Mouse (Mus musculus): ENCODE measurements at regions not wholly inside any gene's neighbourhood (a gene's known extent, or its start where the extent isn't known, plus 50 kb on each side); places are given as distances from the start of the nearest gene placed in this dataset.
A peak's percentile ranks its signal among the peaks of the same experiment; 100 is the strongest.

DNA sequence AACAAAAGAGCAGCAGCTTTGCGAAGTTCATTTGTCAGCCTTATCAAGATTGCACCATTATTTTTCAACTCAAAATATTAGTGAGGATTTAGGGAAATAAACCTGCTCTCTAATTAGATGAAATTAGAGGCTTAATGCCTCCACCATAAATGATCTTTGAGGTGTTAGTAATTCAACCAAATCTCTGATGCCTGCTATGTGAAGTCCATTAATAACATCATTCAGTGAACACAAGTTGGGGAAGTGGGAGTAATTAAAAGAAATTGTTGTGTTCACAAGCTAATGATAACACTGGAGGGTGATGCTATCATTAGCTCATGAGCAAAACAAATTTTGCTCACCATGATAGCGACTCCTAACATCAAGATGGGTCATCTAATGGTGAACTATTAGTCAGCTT lies 246.0 kb downstream of the Ttc6 start:
- no peak for DNase-seq

DNA sequence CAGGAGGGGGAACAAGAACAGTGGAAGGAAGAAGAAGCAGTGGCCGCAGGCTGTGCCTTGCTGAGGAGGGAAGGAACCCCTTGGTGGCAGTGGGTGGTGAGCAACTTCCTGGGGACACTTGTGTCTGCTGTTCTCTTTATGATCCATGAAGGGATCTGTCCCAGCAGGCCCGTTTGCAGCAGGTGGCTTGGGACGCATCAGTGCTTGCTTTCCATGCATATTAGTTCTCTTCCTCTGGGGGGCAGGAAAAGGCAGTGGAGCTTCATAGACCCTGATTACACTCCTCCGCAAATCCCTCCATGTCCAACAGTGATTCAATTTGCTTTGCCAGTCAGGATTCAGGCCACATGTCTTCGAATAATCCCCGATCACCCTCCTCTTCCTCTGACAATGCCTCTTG lies 259.9 kb downstream of the Ttc6 start:
- DNase-seq: no peak

DNA sequence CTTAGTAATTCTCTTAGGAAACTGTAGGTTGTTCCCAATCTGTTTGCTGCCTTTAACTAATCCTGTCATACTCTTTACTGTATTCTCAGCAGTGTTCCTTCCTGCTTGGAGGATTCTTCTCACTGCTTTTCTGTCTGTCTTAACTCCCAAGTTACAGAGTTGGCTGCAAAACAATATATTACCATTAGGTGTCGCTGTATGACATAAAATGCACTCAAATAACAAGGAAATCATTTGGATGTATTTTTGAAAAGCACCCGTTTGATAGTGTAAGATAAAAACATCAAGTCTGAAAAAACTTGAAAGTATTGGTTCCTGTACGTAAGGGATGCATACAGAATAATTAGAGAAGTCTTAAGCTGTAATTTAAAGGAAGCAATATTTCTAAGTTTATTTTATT lies 261.8 kb downstream of the Ttc6 start:
- DNase-seq: no peak

DNA sequence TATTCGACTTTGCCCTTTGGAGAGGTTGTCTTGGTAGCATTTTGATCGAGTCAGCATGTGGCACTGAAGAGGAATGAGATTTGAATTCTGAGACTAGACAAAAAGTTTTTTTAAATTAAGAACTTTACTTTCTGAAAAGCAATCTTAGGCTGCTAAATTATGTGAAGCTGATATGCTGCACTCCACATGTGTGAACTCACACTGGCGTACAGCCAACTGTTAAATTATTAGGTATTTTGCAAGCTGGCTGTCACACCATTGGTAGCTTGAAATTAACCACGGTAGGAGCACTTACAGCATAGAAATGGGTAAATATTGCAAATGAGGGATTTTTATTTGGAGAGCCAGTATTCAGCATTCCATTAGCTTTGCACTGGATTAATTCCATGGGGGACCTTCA lies 278.9 kb downstream of the Ttc6 start:
- DNase-seq: no peak

DNA sequence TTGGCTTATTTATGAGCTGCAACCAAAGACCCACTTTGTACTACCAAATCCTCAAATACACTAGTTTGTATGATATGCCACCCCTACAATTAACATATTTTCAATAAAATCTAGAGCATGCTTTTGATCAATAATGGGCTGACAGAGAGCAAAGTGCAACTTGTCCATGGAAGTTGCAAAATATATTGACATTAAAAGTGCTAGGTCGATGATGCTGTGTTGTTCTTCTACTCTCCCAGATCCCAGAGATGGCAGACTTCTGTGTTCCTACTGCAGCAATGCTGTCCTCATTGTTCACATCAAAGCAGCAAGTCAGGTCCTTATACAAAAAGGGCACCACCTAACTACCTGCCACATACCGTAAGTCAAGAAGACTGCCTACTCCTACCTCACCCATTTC lies 307.1 kb downstream of the Ttc6 start:
- no peak for DNase-seq

DNA sequence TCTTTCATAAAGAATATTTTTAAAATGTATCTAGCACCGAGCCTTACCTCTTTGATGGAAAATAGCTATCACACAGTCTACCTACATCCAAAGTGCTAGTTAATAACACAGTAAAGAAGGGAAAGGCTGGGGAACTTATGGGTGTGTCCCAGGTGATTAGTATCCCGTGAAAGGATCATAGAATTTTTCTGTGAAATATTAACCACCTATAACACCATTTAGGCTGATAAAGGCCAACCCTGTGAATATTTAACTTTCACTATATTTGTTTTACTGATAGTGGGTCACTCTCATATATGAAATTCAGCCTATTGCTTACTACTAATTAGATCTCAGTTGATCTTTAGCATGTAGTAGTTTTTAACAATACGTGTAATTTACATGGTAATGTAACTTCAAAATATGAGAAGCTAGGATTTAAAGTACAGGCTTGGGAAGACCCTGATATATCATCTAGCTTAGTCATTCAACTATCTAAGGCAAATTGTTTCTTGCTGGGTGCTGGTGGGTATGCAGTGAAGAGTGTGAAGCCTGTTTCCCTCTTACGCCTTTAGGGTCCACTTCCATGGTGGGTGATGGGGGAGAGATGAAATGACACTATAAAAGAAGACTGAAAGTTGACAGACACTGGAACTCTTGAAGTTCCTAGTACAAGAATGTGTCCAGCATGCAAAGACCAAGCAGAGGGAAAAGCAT lies 320.6 kb upstream of the Sstr1 start:
- no peak for DNase-seq

DNA sequence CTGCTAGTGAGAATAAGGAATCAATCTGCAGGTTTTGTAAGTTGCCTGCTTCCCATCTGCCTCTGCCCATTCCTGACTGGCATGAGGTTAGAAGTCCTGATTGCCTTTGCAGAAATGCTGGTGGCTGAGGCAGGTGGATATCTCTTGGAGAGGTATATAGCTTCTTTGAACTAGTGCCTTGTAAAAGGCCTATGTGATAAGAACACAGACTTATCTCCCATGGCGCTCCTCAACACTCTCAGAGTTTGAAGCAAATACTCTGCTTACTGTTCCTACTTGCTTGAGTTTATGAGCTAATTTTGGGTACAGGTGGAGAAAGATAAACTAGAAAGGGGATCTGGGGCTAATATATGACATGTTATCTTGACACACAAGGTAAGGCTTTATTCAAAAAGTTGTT lies 320.0 kb upstream of the Sstr1 start:
- no peak for DNase-seq

DNA sequence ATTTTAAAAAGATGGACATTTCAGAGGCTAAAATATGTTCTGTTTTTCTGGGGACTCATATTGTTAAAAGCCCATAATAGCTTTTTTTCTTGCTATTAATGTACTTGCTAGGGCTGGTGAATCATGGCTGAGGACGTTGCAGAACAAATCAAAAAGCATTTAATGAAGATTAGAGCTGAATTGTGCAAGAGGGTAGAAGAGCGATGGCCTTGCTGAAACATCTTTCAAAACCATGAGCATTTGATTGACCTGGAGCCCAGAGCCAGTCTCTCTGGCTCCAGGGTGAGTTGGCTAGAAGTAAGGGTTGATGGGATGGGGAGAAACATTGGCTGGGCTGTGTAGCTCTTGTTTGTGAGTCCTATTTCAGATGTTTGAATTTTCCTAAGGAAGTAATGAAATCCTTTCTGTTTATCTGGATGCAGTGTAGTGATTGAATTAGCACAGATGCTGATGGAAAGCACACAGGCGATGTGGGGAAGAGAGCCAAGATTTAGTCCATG lies 313.8 kb upstream of the Sstr1 start:
- DNase-seq: peak in 1 of 2 experiments; percentile 3

DNA sequence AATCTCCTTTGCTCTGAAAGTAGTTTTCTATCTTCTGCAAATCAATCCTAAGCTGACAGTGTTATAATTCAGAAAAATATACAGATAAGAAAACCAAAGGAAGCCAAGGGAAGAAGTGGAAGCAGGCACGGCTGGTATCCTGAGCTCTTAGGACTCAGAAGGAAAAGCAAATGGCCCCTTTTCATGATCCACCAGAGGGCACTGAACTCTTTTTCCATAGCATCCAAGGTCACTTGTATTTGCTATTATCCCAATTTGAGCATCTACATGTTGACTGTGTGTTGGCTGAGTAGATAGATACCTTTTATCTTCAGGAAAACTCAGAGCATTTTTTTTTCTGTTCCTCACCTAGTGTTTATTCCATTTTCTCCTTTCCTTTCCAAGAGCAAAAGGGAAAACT lies 306.9 kb upstream of the Sstr1 start:
- no peak for DNase-seq

DNA sequence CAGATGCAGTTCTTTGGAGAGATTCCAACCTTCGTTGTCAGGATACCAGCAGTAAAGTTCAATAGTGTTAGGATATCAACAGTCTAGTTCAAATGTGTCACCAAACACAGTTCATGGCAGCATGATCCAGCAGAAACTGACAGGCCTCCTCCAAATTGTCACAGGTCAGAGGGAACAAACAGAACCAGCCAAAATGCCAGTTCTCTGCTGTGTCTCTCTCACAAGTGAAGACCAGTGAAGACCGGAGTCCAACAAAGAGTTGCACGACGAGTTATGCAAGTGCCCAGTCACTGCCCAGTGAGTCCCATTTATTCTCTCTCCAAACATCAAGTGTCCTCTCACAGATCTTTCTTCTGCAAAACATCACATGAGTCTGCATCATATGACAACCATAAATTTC lies 293.4 kb upstream of the Sstr1 start:
- no peak for DNase-seq

DNA sequence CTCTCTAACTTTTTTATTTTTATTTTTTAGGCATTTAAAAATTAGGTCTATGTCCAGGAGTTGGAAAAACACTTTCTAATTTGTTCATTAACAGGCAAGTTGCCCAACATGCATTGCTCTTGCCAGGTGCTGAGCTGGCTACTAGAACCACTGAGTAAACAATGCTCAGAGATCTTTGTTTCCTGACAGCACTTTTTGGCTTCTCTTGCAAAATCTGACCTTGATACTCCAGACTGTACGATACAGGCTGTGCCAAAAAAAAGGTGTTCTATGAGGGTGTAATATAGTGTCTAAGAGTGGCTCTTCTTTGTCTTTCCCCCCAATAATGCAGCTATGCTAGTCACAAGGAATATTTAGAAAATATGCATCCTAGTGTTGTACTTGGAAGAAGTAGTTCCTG lies 289.5 kb upstream of the Sstr1 start:
- no peak for DNase-seq

DNA sequence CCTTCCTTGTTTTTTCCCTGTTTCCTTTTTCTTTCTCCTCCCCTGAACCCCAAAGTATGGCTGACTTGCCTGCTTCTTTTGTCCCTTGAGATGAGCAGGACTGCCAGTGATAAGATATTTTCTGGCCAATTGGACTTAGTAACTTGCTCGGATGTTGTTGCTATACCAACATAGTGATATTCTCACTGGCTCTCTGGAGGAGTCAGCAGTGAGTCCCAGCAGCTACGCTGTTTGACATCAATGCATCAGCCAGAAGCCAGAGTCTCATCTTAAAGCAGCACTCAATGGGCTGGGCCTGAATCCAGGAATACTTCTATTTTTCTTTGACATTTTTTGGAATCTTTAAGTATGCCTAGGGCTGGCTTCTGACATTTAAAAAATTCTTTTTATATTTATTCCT lies 287.1 kb upstream of the Sstr1 start:
- no peak for DNase-seq

DNA sequence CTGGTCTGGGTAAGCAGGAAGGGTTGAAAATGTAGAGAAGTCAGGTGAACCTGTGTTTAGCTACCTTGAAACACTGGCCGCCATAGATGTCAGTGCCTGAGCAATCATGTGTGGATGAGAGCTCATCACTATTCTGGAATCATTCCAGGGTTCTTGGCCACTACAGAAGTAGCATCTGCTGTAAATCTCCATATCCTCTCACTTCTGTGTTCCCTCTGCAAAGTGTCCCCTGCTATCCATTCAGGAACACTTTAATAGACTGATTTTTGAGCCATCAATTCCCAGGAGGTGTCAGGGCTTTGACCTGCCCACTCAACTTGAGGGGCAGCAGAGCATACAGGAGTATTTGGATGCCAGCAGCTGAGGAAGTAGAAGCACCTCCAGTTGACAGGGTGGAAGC lies 284.7 kb upstream of the Sstr1 start:
- DNase-seq: no peak

DNA sequence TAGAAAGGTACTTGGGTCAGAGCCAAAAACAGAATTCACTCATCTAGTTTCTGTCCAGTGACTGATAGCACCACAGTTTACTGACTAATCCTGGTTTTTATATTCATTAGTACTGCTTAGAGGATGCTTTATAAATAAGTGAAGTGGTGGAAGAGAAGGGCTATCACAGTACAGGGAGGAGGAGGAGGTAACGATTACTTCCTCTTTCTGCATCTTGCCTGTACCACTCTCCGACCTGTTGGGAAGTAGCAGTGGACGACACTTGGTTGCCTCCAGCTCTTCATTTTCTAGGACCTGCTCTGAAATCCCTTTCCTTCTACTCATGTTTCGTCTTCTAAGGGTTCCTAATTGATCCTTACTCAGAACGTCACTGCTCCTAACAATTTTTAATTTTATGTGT lies 283.5 kb upstream of the Sstr1 start:
- DNase-seq: no peak

DNA sequence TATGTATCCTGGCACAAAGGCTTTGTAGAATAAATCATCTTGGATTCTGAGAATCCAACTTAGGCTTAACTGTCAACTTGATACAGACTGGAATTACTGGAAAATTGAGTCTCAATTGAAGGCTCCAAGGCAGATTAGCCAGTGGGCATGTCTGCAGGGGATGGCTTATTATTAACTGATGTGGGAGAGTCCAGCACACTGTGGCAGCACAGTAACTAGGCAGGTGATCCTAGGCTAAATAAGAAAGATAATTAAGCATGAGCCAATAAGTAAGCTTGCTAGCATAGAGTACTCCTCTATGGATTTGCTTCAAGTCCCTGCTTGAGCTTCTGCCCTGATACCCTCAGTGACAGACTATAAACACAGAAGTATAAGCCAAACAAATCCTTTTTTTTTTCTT lies 279.7 kb upstream of the Sstr1 start:
- DNase-seq: no peak

DNA sequence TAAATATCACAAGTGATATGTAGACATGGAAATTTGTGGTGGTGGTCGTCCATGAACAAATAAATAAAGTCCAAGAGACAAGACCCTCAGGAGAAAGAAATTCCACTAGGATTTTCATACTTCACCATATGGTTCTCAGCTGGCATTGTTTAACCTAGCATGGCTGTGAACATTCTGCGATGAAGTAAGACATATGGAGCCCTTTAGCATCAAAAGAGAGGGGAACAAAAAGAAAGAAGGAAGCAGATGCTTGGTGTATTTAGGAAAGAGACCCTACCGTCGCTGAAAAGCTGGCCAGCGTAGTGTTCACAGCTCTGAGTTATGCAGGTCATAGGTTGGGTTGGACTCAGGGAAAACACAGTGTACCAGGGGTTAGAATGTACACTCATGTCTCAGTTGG lies 261.7 kb upstream of the Sstr1 start:
- DNase-seq: no peak

DNA sequence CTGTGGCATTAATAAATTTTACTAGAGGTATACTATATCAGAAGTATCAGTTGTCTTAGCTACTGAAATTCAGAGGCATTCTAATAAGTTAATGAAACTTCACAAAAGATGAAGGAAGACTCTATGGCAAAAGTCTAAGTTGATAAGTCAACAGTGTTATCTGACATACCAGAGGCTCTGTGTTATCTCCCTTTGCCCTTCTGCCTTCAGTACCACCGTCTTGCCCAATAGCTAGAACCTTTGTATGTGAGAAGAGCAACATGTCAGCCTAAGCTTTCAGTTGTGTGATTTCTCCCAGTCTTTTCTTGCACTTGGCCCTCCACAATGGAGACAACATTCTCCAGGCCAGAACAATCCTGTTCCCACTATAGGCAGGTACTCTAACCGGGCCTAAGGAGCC lies 253.0 kb upstream of the Sstr1 start:
- DNase-seq: no peak

DNA sequence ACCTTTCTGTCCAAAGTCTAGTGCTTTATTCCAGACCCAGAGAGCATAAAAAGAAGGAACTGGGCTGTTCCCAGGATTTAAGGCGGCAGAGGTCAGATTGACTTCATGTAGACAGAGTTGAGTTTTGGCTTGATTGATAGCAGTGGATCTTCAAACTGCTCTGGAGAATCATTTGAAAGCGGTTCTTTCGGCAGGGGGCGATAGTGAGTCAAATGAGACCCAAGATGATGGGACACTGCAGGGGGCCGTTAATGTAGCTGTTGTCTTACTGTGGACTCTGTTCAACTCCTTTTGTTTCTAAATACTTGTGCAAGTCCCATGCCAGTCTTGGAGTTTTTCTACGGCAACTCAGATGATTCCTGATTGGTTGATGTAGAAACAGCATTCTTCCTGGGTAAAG lies 251.4 kb upstream of the Sstr1 start:
- no peak for DNase-seq

DNA sequence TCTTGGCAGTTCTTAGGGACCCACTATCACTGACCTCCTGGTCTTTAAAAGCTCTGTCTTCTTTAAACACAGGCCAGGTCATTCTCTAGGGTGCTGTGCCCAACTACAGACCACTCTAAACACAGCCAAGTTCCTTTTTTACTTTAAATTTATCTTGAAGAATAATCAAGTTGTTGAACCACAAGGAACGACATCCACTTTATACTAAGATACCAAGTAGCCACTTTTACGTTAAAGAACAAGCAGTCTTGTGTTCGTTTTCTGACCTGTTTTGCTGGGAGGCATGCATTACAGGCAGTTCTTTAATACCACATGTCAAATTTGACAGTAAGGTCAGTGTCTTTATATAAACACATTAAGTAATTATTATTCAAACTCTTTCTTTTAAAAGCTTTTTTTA lies 242.4 kb upstream of the Sstr1 start:
- no peak for DNase-seq

DNA sequence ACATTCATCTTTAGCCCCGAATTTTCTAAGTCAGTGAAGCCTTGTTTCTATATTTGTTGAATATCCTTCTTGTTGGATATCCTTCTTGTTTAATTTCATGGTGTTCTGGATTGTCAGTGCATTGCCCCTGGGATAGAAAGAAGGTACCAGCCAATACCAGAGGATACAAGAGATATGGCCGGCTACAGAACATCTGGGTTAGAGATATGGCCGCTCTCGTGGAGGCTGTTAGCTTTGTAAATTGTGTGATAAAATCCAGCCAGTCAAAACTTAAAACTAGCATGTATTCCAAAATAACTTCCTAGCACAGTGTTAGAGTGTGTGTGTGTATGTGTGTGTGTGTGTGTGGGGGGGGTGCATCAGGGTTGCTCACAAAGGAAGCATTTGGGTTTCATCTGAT lies 241.4 kb upstream of the Sstr1 start:
- no peak for DNase-seq

DNA sequence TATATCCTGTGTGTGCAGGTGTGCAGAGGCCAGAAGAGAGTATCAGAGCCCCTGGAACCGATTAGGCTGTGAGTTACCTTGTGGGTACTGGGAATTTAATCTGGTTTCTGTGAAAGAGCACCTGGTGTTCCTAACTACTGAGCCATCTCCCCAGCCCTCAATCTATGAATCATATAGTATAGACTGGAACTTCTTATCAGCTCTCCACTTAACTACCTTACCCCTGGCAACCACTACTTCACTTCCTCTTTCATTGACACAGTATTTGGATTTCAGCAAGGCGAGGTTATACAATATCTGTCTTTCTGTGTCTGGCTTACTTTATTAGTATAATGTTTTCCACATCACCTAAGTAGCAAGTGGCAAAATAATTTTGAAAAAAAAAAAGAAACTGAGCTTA lies 239.1 kb upstream of the Sstr1 start:
- DNase-seq: no peak
